Mouse (Mus musculus): ENCODE measurements around the gene Eipr1.
"Not testable (repeated sequence)": the region's sequence is repeated elsewhere in the genome, so short reads cannot be mapped to it uniquely, and the experiment has no call there.

Gene Eipr1

DNA sequence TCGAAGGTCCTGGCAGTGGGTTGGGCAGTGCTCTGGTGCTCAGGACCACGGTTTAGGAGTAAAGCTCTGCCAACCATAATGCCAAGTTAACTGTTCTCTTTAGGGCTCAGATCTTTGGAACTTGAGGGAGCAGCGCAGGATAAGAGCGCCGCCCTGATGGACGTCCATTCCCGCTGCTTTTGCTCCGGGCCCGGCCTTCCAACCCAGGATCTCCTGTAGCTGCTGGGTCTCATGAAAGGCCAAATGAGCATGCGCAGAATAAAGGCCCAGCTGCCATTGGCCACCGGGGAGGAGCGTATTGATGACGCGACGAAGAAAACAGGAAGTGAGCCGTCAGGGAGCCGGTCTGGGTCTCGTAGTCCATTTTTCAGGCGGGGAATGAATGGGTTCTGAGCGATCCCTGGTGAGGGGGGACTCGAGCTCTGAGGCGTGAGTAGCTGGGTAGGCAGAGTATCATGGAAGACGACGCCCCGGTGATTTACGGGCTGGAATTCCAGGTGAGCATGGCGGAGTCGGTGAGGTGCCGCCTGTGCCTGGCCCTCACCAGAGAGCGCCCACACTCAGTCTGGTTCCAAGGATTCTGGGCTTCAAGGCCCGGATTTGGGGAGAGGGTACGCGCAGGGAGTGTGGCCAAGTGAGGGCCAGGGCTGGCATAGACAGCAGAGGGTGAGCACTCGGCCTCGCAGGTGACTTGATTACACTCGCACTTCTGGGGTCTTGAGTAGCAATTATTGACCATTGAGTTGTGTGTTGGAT is at the start of gene Eipr1:
Gene Eipr1 (plus strand): TSS at position 296 of the 756 bp plus-strand sequence.
- DNase-seq (ENCODE audit: extremely low read depth, insufficient read length, low spot score): peak; percentile 79

DNA sequence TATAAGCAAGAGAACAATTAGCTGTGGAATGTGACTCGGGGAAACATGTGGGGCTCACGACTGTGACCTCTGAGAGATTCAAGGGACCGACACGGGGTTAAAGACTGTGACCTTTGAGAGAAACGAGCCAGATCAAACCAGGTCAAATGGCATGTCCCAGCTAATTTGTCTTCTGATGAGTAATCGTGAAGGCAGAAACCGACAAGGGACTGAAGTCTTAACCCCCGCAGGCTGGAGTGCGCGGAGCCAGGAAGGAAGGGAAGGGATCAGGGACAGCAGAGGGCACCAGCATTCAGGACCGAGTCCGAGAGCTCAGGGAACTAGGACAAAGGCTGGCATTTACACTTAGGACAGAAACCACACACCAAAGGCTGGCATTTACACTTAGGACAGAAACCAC is 47.2 kb upstream of the Eipr1 start:
- no peak for DNase-seq (ENCODE audit: extremely low read depth, insufficient read length, low spot score)

DNA sequence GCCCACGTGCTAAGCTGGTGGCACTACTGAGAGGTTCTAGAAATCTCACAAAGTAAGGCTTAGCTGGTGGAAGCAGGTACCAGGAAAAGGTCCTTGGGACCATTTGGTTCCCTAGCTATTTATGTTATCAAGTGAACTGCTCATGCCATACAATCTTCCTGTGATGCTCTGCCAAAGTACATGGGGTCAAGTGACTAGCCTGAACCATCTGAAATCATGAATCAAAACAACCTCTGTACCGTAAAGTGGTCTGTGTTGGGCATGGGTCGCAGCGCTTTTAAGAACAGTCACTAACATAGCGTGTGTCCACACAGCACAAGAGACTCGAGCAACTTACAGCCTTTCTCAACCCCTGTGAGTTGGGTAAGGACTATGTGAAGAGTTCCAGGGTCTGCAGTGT is 46.4 kb upstream of the Eipr1 start:
- DNase-seq (ENCODE audit: extremely low read depth, insufficient read length, low spot score): no peak

DNA sequence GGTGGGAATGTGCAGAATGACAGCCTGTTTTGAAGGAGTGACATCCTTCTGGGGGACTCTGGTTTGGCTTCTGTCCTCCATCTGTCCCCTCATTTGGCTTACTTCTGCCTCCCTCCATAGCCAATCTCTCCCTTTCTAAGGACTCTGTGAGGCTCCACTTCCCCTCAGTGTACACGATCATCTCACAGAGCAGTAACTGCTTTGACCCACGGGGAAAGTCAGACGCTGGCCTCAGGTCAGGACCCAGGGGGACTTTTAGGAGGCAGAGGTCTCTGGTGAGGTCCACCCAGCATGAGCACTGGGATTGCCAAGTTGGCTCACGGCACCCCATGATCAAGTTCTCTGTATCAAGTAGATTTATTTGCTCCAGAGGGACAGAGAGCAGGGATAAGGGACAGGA is 43.4 kb upstream of the Eipr1 start:
- DNase-seq (ENCODE audit: extremely low read depth, insufficient read length, low spot score): no peak

DNA sequence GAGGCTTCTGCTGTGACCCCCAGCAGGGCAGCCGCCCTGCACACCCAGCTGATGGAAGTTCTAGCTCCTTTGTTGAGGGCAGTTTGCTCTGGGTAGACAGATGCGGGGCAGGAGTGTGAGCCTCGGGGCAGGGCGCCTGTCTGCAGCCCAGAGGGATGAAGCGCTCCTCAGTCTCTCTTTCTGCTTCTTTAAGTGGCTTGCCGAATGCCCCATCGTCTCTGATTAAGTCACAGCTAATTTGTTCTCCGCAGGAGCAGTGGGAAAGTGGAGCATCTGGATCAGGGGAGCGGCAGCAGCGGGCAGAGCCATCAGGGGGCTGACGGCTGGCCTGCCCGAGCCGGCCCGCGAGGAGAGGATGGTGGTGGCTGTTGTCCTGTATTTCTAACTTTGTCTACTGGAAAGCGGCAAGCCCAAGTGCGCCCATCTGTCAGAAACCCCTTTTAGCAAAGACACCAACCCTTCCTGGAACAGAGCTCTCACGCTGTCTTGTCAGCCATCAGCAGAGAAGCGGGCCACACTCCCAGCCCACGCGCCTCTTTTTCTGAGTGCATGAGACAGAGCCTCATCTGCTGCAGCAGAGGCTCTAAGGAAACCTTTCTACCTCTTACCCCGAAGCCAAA is 40.9 kb upstream of the Eipr1 start:
- no peak for DNase-seq (ENCODE audit: extremely low read depth, insufficient read length, low spot score)

DNA sequence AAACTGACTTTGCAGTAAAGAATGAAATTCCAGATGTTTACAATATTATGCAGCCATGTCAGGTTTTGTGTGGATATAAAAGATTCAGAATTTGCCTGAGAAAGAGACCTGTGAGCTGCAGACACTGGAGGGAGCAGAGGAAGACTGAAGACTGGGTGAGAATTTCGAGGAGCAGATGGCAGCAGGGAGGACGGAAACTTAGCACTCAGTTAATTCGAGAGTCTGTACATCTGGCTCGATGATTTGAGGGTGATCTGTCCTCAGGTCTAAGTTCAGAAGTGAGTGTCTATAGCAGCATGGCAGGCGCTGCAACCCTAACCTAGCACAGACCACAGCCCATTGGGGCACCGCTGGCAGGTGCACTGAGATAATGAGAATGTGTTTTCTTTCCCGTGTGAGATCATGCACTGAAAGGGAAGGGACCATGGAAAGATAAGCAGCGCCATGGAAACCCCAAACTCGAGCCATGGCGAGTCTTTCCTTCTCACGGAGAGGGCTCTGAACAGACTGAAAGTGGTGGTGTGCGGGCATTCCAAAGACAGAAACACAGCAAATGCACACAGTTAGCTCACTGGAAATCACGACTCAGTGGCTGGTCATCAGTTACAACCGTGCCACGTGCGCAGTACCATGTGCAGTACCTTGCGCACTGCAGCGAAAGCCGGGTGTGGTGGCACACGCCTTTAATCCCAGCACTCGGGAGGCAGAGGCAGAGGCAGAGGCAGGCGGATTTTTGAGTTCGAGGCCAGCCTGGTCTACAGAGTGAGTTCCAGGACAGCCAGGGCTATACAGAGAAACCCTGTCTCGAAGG is 36.6 kb upstream of the Eipr1 start:
- DNase-seq (ENCODE audit: extremely low read depth, insufficient read length, low spot score): no peak

DNA sequence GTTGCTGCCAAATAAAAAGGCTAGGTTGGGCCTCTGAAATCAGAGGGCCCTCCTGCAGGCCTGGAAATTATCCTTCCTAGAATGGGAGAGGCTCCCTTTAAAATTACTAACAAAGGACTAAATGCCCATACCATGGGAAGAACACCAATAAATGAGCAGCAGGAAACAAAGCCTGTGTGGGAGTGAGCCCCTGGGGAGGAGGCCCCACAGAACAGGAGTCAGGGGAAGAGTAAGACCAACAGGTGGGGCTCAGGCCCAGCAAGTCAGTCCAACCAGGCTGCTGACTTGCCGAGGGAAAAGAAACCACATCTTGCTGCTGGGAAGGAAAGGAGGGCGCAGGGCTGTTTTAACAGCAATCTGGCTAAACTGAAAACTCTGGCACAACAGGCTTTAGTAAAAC is 34.5 kb upstream of the Eipr1 start:
- DNase-seq (ENCODE audit: extremely low read depth, insufficient read length, low spot score): no peak

DNA sequence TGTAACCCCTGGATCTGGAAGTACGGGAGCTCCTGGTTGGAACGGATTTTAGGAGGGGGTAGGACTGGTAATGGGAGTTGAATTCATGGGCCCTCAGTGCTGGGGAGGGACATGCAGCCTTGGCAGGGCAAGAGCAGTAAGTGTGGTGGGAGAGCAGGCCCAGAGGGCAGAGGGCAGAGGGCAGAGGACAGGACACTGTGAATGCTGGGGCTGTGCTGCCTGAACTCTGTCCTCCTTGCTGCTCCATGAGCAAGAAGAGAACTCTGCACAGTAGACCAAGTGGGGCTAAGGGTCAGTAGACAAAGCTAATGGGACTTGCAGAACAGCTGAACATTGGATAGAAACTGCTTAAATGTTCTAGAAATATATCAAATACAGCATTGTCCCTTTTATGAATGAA is 33.5 kb upstream of the Eipr1 start:
- no peak for DNase-seq (ENCODE audit: extremely low read depth, insufficient read length, low spot score)

DNA sequence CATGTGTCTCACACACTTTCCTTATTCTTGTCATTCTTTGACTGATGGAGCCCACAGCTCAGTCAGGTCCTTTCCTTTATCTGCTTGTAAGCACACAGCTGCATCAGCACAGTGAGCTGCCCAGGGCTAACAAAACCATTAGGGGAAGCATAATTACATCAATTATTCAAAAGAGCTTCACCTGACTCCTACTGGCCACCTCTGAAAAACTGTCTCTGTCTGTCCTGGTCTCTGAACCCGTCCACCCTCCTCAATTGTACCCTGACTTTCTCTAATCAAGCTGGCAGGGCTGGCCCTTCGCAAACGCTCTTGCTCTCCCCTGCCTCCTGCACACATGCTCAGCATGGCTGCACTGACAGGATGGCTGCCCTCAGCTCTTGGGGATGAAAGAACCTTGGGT is 27.2 kb upstream of the Eipr1 start:
- DNase-seq (ENCODE audit: extremely low read depth, insufficient read length, low spot score): no peak

DNA sequence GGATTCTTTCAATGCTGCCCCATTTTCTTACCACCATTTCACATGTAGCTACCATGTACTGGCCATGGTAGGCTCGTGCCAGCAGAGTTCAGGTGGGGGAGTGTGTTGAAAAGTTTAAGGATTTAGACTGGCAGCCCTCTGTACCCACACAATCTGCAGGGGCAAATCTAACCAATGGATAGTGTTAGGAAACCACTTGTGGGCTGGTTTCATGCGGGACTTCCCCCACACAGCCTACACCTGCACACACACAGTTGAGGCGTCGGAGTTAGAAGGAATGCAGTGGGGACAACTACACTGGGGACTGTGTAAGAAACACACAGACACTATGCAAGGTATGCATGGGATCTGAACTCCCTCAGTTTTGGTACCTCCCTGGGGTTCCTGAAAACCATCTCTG is 25.4 kb upstream of the Eipr1 start:
- DNase-seq (ENCODE audit: extremely low read depth, insufficient read length, low spot score): no peak

DNA sequence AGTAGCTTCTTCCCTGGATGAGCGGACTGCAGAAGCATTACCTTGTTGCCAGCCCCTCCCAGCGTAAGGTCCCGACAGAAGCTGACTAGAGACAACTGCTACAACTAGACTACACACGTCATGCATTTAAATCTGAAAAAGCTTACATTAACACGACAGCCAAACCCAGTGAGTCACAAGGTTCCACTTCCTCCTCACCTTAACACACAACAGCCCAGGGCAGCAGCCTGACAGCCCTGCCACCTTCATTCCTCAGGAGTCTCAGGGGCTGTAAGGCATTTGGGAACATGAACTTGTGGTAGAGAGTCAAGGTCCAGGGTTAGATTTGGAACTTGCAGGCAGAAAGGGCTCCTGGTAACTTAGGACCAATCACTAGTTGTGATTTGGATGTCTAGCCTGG is 24.5 kb upstream of the Eipr1 start:
- no peak for DNase-seq (ENCODE audit: extremely low read depth, insufficient read length, low spot score)

DNA sequence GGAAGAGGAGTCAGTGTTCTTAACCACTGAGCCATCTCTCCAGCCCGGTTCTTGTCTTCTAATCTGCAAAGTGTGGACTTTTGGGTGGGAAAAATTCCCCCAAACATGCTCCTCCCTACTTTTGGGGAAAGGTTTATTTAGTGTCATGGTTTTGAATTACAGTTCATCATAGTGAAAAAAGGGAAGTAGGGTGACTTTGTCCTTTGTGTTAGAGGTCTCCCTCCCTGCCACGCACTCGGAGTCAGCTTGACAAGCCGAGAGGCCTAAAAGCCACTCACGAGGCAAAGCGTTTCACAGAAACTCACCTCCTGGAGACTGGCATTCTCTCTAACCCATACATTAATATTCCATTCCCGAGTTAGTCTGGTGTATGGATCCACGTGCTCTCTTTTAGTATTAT is 19.0 kb upstream of the Eipr1 start:
- no peak for DNase-seq (ENCODE audit: extremely low read depth, insufficient read length, low spot score)

DNA sequence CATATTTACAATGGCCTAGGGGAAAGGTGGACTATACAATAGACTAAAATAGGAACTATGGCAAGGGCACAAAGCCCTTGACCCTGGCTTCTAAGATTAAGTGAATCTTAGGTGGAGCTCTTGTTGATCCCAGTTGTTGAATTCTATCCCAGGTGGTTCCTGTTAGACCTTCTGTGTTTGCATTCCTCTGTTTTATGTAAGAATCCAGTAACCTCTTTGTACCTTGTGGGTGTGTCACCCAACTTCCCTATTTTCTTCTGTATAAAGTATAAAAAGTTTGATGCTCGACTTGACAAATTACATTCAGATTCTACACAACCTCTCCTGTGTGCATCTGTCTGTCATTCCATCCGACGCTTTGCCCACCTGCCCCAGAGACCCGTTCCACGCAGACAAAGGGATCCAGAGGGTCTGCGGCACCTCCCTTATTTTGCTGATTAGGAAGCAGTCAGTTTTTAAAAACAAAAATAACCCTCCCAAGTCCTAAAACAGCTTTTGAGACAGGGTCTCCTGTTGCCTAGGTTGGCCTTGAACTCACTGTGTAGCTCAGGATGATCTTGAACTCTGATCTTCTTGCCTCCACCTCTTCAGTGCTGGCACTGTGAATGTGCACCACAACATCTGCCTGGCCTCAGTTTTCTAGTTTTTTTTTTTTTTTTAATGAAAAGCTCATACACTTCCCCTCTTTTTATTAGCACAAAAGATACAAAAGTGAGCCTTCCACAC is 17.9 kb upstream of the Eipr1 start:
- not testable (repeated sequence) for DNase-seq (ENCODE audit: extremely low read depth, insufficient read length, low spot score)

DNA sequence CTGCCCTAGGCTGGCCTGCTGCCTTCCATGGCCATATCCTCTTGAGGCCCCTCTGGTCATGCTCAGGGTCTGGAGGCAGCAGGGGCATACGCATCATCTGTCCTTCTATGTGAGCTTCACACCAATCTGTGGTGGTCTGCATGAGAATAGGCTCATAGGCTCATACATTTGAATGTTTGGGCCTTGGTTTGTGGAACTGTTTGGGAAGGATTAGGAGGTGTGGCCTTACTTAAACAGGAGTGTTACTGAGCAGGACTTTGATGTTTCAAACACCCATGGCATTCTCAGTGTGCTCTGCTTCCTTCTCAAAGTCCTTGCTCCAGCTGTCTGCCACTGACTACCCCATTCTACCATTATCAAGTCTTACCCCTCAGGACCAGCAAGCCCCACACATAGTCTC is 17.3 kb upstream of the Eipr1 start:
- no peak for DNase-seq (ENCODE audit: extremely low read depth, insufficient read length, low spot score)

DNA sequence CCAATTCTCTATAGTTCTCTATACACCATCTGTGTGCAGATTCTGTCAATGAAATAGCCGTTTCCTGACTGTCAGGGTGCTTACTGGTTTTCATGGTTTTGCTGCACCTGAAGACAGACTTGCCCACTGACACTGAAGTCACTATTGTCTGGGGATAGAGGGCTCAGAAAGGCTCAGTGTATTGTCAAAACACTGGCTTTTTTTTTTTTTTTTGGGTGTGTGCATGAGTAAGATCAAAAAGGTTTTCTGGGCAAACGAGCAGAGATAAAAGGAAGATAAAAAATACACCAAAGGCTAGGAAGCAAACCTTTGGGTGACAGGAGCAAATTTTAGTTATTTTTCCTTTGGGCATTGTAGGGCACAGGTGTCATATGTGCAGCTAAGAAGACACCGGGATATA is 16.3 kb upstream of the Eipr1 start:
- no peak for DNase-seq (ENCODE audit: extremely low read depth, insufficient read length, low spot score)

DNA sequence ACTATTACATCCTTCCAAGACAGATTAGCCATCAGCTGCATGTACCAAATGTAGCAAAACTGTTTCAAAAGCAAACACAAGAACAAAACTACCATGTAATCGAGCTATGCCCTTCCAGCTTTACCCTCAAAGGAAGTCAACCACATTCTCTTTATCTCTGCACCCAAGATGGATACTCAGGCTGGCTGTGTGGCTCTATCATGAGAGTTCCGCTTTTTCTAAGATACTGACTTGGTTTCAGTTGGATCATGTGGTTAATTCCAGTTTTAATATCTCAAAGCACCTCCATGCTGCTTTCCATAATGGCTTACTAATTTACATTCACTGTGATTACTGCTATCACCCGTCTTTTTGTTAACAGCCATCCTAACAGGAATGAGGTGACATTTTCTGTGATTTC is 8.3 kb upstream of the Eipr1 start:
- DNase-seq (ENCODE audit: extremely low read depth, insufficient read length, low spot score): no peak

DNA sequence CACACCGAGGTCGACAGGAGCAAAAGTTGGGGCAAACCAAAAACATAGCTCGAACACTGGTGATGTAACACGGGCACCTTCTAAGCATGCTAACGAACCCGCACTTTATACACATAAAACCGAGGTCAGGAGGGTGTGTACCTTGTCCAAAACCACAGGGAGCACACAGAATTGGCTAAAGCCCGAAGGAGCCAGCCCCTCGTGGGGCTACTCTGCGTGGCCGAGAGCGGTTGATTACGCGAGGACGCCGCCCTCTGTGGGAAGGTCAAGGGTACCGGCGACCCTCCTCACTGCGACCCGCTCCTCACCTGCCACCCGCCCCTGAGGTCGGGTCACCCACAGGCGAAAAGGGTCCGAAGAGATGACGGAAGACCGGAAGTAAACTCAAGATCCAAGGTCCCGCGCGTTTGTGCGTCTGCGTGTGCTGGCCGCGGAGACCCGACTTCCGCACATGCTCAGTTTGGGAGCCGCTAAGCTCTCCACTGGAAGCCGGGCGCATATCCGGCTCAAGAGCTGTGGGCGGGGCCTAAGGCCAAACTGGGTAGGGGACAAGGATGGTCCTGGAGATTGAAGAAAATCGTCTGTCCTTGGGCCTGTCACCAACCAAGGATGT is 1.5 kb upstream of the Eipr1 start, which contains the start of gene Trappc12:
Gene Trappc12 (minus strand): TSS at position 452 of the 613 bp plus-strand sequence.
- peak; percentile 87 for DNase-seq (ENCODE audit: extremely low read depth, insufficient read length, low spot score)

DNA sequence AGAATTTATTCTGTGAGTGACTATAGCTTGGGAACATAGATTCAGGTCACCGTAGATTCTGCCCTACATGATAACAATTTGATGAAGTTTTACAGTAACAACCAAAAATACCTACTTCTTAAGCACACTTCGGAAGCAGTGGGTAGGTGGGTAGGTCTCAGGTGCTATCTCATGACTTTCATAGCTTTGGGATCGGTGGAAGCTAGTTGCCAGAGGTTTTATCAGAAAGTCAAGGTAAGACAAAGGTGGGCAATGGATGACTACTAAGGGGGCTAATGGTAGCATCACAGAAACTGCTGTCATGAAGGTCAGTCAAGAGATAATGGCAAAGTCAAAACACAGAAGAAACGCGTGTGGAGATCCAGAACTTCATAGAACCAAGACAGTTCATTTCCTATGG is 727 bp upstream of the Eipr1 start:
- DNase-seq (ENCODE audit: extremely low read depth, insufficient read length, low spot score): no peak

DNA sequence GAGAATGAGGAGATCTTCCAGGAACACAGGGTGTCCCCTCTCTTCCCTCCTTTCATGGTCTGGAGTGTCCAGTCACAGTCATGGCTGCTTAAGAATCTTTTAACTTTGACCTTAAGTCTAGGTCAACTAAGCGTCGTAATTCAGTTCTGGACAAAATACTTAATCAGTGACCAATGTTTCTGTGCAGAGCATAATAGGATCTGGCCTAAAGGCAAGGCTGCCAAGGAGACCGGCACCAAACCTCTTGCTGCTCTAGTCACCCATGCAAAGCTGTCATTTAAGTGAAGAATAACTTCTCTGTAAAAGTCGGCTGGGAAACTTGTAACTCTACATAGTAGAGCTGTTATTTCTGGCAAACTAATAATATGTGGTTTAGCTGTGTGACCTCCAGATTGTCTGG is 4.4 kb downstream of the Eipr1 start:
- no peak for DNase-seq (ENCODE audit: extremely low read depth, insufficient read length, low spot score)

DNA sequence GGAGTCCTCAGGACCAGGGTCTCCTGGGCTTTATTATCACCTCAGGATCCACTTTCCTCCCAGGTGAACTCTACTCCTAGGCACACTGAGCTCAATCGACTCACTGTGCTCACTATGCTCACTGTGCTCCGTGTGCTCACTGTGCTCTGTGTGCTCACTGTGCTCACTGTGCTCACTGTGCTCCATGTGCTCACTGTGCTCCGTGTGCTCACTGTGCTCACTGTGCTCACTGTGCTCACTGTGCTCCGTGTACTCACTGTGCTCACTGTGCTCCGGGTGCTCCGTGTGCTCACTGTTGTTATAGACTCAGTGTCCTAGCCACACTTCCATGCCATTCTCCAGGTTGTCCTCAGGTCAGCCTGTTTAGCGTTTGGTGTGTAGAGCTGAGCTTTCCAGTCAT is 18.4 kb downstream of the Eipr1 start:
- DNase-seq (ENCODE audit: extremely low read depth, insufficient read length, low spot score): peak; percentile 11

DNA sequence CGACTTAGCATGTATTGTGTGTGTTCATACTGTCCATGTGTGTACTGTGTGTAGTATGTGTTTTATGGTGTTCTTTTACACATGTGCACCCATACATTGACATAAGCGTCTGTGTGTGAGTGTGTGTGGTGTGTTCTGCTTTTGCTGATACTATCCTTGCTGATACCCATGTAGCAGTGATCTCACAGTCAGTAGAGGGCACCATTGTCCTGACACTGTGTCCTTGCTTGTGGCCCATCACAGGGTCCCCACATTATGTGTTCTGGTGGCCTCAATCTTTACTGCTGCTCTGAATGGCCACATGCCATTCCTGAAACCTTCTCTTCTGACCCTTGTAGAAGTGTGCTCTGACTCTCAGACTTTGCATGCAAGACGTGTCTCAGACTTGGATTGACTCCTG is 22.2 kb downstream of the Eipr1 start:
- no peak for DNase-seq (ENCODE audit: extremely low read depth, insufficient read length, low spot score)
